Mouse (Mus musculus) E14TG2a.4 (cell line): ENCODE data around the gene Rwdd2a.

Source experiments
- H3K27me3 ChIP-seq: 2 replicates; pipeline ENCODE4 v1.6.1; 2014; ENCODE audit warnings: low read length, control low read depth; ENCODE audit not compliant: insufficient read depth
- H3K36me3 ChIP-seq: 2 replicates; pipeline ENCODE4 v1.6.1; 2014; ENCODE audit warnings: low read length, control low read depth; ENCODE audit not compliant: insufficient read depth
- H3K4me1 ChIP-seq: replicated peaks from 2 replicates; pipeline ENCODE4 v1.6.1; 2014; ENCODE audit warnings: low read depth, low read length, control low read depth
- H3K4me3 ChIP-seq: replicated peaks from 2 replicates; pipeline ENCODE4 v1.5.1; 2014; ENCODE audit warnings: mild to moderate bottlenecking, low read length
- H3K9me3 ChIP-seq: 2 replicates; pipeline ENCODE4 v1.6.1; 2014; ENCODE audit warnings: low read length, control low read depth
- CTCF ChIP-seq: conservative IDR thresholded peaks from 2 replicates; pipeline ENCODE4 v1.5.1; 2014; ENCODE audit warnings: low read length
- NANOG ChIP-seq: IDR thresholded peaks from 2 replicates; pipeline ENCODE4 v1.6.1; 2014; ENCODE audit warnings: borderline replicate concordance, low read length, mixed read lengths
- POU5F1 ChIP-seq: IDR thresholded peaks from 2 replicates; pipeline ENCODE4 v1.6.1; 2014; ENCODE audit warnings: low read length, borderline replicate concordance

Rwdd2a gene

GRCm38 (mm10) chr9:86571540-86572135, at the start of gene Rwdd2a, which contains the start of gene Pgm3:
Gene Rwdd2a, plus strand, starts transcription at chr9:86571991.
Gene Pgm3, minus strand, starts transcription at chr9:86571842.
- Histone ChIP-seq H3K27me3 (no peaks in the 10 kb centered on the region), H3K9me3 (no peaks in the 10 kb centered on the region), H3K4me1 (peaks cover 48% of the 10 kb centered on the region), H3K36me3 (peaks cover 53% of the 10 kb centered on the region), H3K4me3 (peak within 1 kb of the TSS; percentile 93)
- no peak for TF ChIP-seq CTCF
- TF ChIP-seq POU5F1: no peak
- no peak for TF ChIP-seq NANOG

- Histone ChIP-seq H3K9me3 (no peaks in the 10 kb centered on the region), H3K36me3 (peaks cover 29% of the 10 kb centered on the region), H3K4me1 (no peaks in the 10 kb centered on the region), H3K27me3 (no peaks in the 10 kb centered on the region), H3K4me3 (no peak overlapping the region)
- TF ChIP-seq NANOG (no peak), CTCF (no peak)
Measured at GRCm38 (mm10) chr9:86522335-86522734, 49.5 kb upstream of the Rwdd2a start.

DNA sequence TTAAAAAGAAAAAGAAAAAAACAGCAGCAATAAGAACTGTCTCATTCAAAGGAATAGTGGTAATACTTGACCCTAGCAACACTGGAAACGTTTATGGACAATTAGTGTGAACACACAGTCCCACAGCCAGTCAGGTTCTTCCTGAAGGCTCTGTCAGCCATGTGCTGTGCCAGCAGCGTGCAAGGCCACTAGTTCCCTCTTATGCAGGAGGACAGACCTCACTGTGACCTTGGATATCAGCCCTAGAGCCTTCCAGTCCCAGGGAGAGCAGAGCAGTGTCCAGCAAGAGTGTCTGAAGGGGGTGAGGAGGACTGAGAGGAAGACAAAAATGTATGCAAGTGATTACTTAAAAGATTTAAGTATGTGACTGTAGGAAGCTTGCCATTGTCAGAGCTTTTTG, 46.2 kb upstream of the Rwdd2a start:
- no peaks in the 10 kb centered on the region for H3K4me1 ChIP-seq
- H3K9me3 ChIP-seq: no peaks in the 10 kb centered on the region
- H3K27me3 ChIP-seq: no peaks in the 10 kb centered on the region
- no peak for TF ChIP-seq POU5F1
- no peak for TF ChIP-seq NANOG
- TF ChIP-seq CTCF: no peak
- peaks cover 22% of the 10 kb centered on the region for H3K36me3 ChIP-seq
- no peak overlapping the region for H3K4me3 ChIP-seq

- TF ChIP-seq POU5F1 (no peak), NANOG (no peak), CTCF (no peak)
- H3K4me3 ChIP-seq: no peak overlapping the region
- peaks cover 3% of the 10 kb centered on the region; the same call in 1 of the 2 replicates for H3K36me3 ChIP-seq
- H3K4me1 ChIP-seq: no peaks in the 10 kb centered on the region
- no peaks in the 10 kb centered on the region for H3K27me3 ChIP-seq
- H3K9me3 ChIP-seq: no peaks in the 10 kb centered on the region
Measured at GRCm38 (mm10) chr9:86534071-86534470, 37.7 kb upstream of the Rwdd2a start.

DNA sequence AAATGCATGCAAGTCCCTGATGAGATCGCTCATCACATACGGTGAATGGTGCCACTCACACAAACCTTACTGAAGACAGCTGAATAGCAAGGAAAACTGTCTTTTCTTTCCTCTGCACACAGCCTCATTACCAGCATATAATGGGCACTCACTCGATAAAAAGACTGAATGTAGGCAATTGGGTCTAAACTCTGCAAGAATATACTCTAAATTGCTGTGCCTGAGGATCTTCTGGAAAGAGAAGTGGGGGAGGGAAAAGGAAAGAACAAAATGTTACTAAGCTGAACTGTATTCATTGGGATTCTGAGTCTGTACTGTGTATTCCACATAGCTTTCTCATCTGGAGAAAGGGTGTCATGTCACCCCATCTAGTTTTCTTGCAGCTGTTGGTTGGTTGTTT, 28.3 kb upstream of the Rwdd2a start:
- Histone ChIP-seq H3K4me3 (no peak overlapping the region), H3K36me3 (peaks cover 33% of the 10 kb centered on the region), H3K27me3 (no peaks in the 10 kb centered on the region), H3K4me1 (no peaks in the 10 kb centered on the region), H3K9me3 (no peaks in the 10 kb centered on the region)
- no peak for TF ChIP-seq CTCF
- no peak for TF ChIP-seq NANOG
- no peak for TF ChIP-seq POU5F1

DNA sequence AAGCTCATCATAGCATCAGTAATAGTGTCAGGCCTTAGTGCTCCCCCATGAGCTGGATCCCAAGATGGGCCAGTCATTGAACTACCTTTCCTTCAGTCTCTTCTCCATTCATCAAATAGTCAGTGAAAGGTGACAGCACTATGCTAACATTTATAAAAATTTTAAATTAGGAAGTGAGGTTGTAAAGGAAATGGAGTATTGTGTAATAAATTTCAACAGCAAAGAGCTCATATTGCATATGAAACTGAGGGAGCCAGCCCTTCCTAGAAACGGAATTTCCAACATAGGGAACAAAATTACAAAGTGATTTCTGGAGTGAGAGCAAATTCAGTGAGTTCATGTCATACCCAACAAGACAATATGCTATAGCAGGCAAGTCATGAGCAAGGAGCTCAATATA, 27.2 kb upstream of the Rwdd2a start:
- peaks cover 43% of the 10 kb centered on the region for H3K36me3 ChIP-seq
- no peaks in the 10 kb centered on the region for H3K9me3 ChIP-seq
- TF ChIP-seq NANOG: no peak
- TF ChIP-seq POU5F1: no peak
- TF ChIP-seq CTCF: no peak
- H3K4me3 ChIP-seq: no peak overlapping the region
- no peaks in the 10 kb centered on the region for H3K4me1 ChIP-seq
- no peaks in the 10 kb centered on the region for H3K27me3 ChIP-seq

DNA sequence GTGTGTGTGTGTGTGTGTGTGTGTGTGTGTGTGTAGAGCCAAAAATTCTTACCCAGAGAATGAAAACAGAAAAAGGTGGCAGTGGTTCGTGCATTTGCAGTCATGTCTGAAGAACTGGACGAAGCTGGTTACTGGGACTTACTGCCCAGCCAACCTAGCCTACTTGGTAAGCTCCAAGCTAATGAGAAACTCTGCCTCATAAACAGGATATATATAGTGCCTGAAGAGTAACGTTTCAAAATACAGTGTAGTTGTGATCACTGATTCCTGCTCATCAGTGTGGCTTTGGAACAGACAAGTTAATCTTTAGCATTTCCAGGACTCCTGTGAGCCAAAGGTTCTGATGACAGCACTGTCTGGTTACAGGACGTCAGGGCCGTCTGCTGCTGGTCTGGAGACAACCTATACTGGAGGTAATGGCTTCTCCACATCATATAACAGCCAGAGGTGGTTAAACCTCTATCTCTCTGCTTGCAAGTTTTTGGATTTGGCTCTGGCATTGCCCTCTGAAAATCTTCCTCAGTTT, 22.1 kb upstream of the Rwdd2a start:
- no peak overlapping the region for H3K4me3 ChIP-seq
- peaks cover 65% of the 10 kb centered on the region for H3K36me3 ChIP-seq
- H3K9me3 ChIP-seq: no peaks in the 10 kb centered on the region
- no peaks in the 10 kb centered on the region for H3K4me1 ChIP-seq
- no peaks in the 10 kb centered on the region for H3K27me3 ChIP-seq
- TF ChIP-seq NANOG (no peak), POU5F1 (no peak), CTCF (no peak)

DNA sequence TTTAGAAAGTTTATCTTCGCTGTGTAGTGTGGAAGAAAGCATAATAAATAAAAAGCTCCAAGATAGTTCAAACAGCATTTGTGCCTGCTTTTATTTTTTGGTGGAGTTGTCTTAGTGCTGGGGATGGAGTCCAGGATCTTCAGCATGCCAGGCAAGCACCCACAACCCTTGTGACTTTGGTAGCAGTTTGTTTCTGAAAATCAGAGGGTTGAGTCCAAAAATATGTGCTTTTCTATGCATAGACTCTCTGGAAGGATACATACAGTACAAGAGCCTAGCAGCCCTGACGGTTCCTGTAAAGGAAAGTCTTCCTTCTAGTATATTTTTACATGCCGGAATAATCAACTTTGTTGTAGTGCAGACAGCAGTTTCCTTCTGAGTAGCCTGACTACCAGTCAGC, 21.1 kb upstream of the Rwdd2a start:
- Histone ChIP-seq H3K36me3 (peaks cover 70% of the 10 kb centered on the region), H3K9me3 (no peaks in the 10 kb centered on the region), H3K27me3 (no peaks in the 10 kb centered on the region), H3K4me1 (no peaks in the 10 kb centered on the region), H3K4me3 (no peak overlapping the region)
- TF ChIP-seq POU5F1 (no peak), CTCF (no peak), NANOG (no peak)

- H3K4me3 ChIP-seq: no peak overlapping the region
- TF ChIP-seq NANOG (no peak), POU5F1 (no peak), CTCF (no peak)
- H3K4me1 ChIP-seq: no peaks in the 10 kb centered on the region
- no peaks in the 10 kb centered on the region for H3K9me3 ChIP-seq
- H3K27me3 ChIP-seq: no peaks in the 10 kb centered on the region
- peaks cover 88% of the 10 kb centered on the region for H3K36me3 ChIP-seq
Measured at GRCm38 (mm10) chr9:86553886-86554285, 17.9 kb upstream of the Rwdd2a start.
